Mouse (Mus musculus): ENCODE data around the gene Dupd1.

DNA sequence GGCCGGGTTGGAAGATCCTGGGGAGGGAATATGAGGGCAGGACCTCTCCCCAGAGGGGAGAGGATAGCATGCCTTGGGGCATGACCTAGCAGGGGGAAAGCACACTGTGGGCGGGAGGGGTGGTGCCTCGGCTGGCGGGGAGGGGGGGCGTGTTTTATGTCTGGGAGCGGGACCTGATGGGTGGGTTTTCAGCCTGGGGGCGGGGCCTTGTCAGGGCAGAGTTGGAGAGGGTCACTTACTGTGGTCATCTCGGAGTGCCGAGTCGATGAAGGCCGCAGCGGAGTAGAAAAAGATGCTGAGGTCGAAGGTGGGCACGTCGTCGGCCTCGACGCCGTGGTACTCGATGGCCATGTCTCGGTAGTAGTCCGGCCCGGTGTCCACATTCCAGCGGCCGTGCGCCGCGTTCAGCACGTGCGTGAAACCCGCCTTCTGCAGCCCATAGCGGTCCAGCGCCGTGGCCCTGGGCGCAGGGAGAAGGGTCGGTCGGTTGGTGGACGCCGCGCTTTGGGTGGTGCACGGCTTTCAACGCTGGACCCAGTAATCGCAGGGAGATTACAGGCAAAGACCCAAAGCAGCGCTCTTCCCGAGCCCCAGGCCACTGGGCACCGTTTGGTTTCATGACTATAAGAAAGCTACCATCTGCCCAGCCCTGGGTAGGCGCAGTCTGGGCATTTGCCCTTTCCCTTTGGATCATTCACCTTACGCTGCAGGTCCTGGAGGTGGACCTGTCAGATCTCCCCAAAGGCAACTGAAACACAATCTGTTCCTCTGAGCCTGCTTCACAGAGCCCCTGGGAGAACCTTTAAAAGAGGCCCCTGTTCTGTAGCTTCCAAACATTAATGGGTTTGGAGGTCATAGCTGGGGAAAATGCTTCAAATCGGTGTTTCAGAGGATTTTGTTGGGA lies 27.7 kb downstream of the Dupd1 start:
- TF ChIP-seq CTCF (IDR thresholded peaks at IDR 0.05; ENCODE audit: low read depth, low read length) = no peak
- TF ChIP-seq POLR2A (IDR thresholded peaks at IDR 0.05; ENCODE audit: insufficient read depth, low read length) = no peak
- TF ChIP-seq EP300 (IDR thresholded peaks at IDR 0.05; ENCODE audit: insufficient read depth, low read depth, low read length) = no peak

Data from ES-Bruce4 (cell line).